Mouse (Mus musculus): ENCODE measurements at regions not wholly inside any gene's neighbourhood (a gene's known extent, or its start where the extent isn't known, plus 50 kb on each side); places are given as distances from the start of the nearest gene placed in this dataset.

- Histone ChIP-seq H3K36me3 (no peaks in the 10 kb centered on the region), H3K9ac (no peak overlapping the region), H3K9me3 (replicated peaks) (no peaks in the 10 kb centered on the region), H3K4me2 (no peak overlapping the region), H3K4me3 (no peak overlapping the region), H3K27me3 (no peaks in the 10 kb centered on the region), H3K27ac (no peak overlapping the region), H3K4me1 (replicated peaks) (peaks cover 10% of the 10 kb centered on the region)
- no peak for ATAC-seq (replicated peaks; ENCODE audit: insufficient number of reproducible peaks, insufficient read depth, low FRiP score, low read depth)
- WGBS = 83% methylated on average over 3 of the region's 3 CpGs
Observed at GRCm38 (mm10) chr8:87270525-87271187, 201.8 kb downstream of the Cbln1 start.

- H3K9ac ChIP-seq = no peak overlapping the region
- no peaks in the 10 kb centered on the region for H3K27me3 ChIP-seq
- H3K4me3 ChIP-seq = no peak overlapping the region
- H3K9me3 ChIP-seq (replicated peaks) = no peaks in the 10 kb centered on the region
- H3K27ac ChIP-seq = no peak overlapping the region
- ATAC-seq (replicated peaks; ENCODE audit: insufficient number of reproducible peaks, insufficient read depth, low FRiP score, low read depth) = no peak
- H3K4me1 ChIP-seq (replicated peaks) = no peaks in the 10 kb centered on the region
- no peak overlapping the region for H3K4me2 ChIP-seq
- H3K36me3 ChIP-seq = no peaks in the 10 kb centered on the region
Observed at GRCm38 (mm10) chr8:87268159-87268558, 204.2 kb downstream of the Cbln1 start.

- ATAC-seq (replicated peaks; ENCODE audit: insufficient number of reproducible peaks, insufficient read depth, low FRiP score, low read depth) = no peak
- Histone ChIP-seq H3K4me2 (no peak overlapping the region), H3K27ac (no peak overlapping the region), H3K9me3 (replicated peaks) (no peaks in the 10 kb centered on the region), H3K27me3 (no peaks in the 10 kb centered on the region), H3K9ac (no peak overlapping the region), H3K4me3 (no peak overlapping the region), H3K36me3 (no peaks in the 10 kb centered on the region), H3K4me1 (replicated peaks) (no peaks in the 10 kb centered on the region)
- WGBS = 67% methylated on average over 2 of the region's 2 CpGs
Observed at GRCm38 (mm10) chr8:87264999-87265398, 207.4 kb downstream of the Cbln1 start.

- no peaks in the 10 kb centered on the region for H3K36me3 ChIP-seq
- ATAC-seq (replicated peaks; ENCODE audit: insufficient number of reproducible peaks, insufficient read depth, low FRiP score, low read depth) = no peak
- 78% methylated on average over 2 of the region's 2 CpGs for WGBS
- no peaks in the 10 kb centered on the region for H3K4me1 ChIP-seq (replicated peaks)
- H3K27me3 ChIP-seq = no peaks in the 10 kb centered on the region
- no peak overlapping the region for H3K27ac ChIP-seq
- H3K4me3 ChIP-seq = no peak overlapping the region
- H3K4me2 ChIP-seq = no peak overlapping the region
- H3K9me3 ChIP-seq (replicated peaks) = no peaks in the 10 kb centered on the region
- no peak overlapping the region for H3K9ac ChIP-seq
Observed at GRCm38 (mm10) chr8:87260305-87260704, 212.1 kb downstream of the Cbln1 start.

- no peaks in the 10 kb centered on the region for H3K36me3 ChIP-seq
- H3K27ac ChIP-seq = no peak overlapping the region
- H3K9me3 ChIP-seq (replicated peaks) = no peaks in the 10 kb centered on the region
- H3K4me3 ChIP-seq = no peak overlapping the region
- H3K4me1 ChIP-seq (replicated peaks) = no peaks in the 10 kb centered on the region
- WGBS = 60% methylated on average over 2 of the region's 2 CpGs
- no peak overlapping the region for H3K9ac ChIP-seq
- no peak for ATAC-seq (replicated peaks; ENCODE audit: insufficient number of reproducible peaks, insufficient read depth, low FRiP score, low read depth)
- H3K27me3 ChIP-seq = no peaks in the 10 kb centered on the region
- no peak overlapping the region for H3K4me2 ChIP-seq
Observed at GRCm38 (mm10) chr8:87242681-87243080, 229.7 kb downstream of the Cbln1 start.

GRCm38 (mm10) chr8:87237181-87237580 lies 235.2 kb downstream of the Cbln1 start:
- Histone ChIP-seq H3K27ac (no peak overlapping the region), H3K36me3 (no peaks in the 10 kb centered on the region), H3K4me2 (no peak overlapping the region), H3K27me3 (peaks cover 6% of the 10 kb centered on the region; the same call in 1 of the 2 replicates), H3K4me1 (replicated peaks) (0 out of 2 replicates have a peak, but pooled peaks cover 4% of the 10 kb centered on the region), H3K9me3 (replicated peaks) (no peaks in the 10 kb centered on the region), H3K4me3 (no peak overlapping the region), H3K9ac (no peak overlapping the region)
- WGBS = 81% methylated on average over 7 of the region's 7 CpGs
- no peak for ATAC-seq (replicated peaks; ENCODE audit: insufficient number of reproducible peaks, insufficient read depth, low FRiP score, low read depth)

- WGBS = 81% methylated on average over 11 of the region's 11 CpGs
- H3K36me3 ChIP-seq = no peaks in the 10 kb centered on the region
- H3K27ac ChIP-seq = no peak overlapping the region
- no peaks in the 10 kb centered on the region for H3K9me3 ChIP-seq (replicated peaks)
- H3K4me1 ChIP-seq (replicated peaks) = 0 out of 2 replicates have a peak, but pooled peaks cover 4% of the 10 kb centered on the region
- no peak overlapping the region for H3K4me3 ChIP-seq
- H3K9ac ChIP-seq = no peak overlapping the region
- H3K4me2 ChIP-seq = no peak overlapping the region
- peaks cover 6% of the 10 kb centered on the region; the same call in 1 of the 2 replicates for H3K27me3 ChIP-seq
- ATAC-seq (replicated peaks; ENCODE audit: insufficient number of reproducible peaks, insufficient read depth, low FRiP score, low read depth) = no peak
Observed at GRCm38 (mm10) chr8:87236438-87236837, 236.0 kb downstream of the Cbln1 start.

GRCm38 (mm10) chr8:87235341-87236075 lies 236.9 kb downstream of the Cbln1 start:
- Histone ChIP-seq H3K27ac (no peak overlapping the region), H3K4me3 (0 out of 2 replicates have a peak overlapping the region, but pooled peaks have one; percentile 2), H3K9ac (no peak overlapping the region), H3K4me1 (replicated peaks) (0 out of 2 replicates have a peak, but pooled peaks cover 4% of the 10 kb centered on the region), H3K36me3 (no peaks in the 10 kb centered on the region), H3K27me3 (peaks cover 6% of the 10 kb centered on the region; the same call in 1 of the 2 replicates), H3K9me3 (replicated peaks) (no peaks in the 10 kb centered on the region), H3K4me2 (peak overlapping the region; percentile 47)
- WGBS = 41% methylated on average over 18 of the region's 18 CpGs
- ATAC-seq (replicated peaks; ENCODE audit: insufficient number of reproducible peaks, insufficient read depth, low FRiP score, low read depth) = no peak

- H3K36me3 ChIP-seq = no peaks in the 10 kb centered on the region
- H3K27ac ChIP-seq = no peak overlapping the region
- WGBS = 76% methylated on average over 5 of the region's 5 CpGs
- H3K4me3 ChIP-seq = no peak overlapping the region
- H3K9me3 ChIP-seq (replicated peaks) = no peaks in the 10 kb centered on the region
- ATAC-seq (replicated peaks; ENCODE audit: insufficient number of reproducible peaks, insufficient read depth, low FRiP score, low read depth) = no peak
- H3K4me1 ChIP-seq (replicated peaks) = 0 out of 2 replicates have a peak, but pooled peaks cover 4% of the 10 kb centered on the region
- H3K9ac ChIP-seq = no peak overlapping the region
- no peak overlapping the region for H3K4me2 ChIP-seq
- peaks cover 6% of the 10 kb centered on the region; the same call in 1 of the 2 replicates for H3K27me3 ChIP-seq
Observed at GRCm38 (mm10) chr8:87234336-87234735, 238.1 kb downstream of the Cbln1 start.

GRCm38 (mm10) chr8:87233805-87234331 lies 238.5 kb downstream of the Cbln1 start:
- Histone ChIP-seq H3K4me2 (no peak overlapping the region), H3K4me1 (replicated peaks) (0 out of 2 replicates have a peak, but pooled peaks cover 4% of the 10 kb centered on the region), H3K27ac (no peak overlapping the region), H3K27me3 (peaks cover 6% of the 10 kb centered on the region; the same call in 1 of the 2 replicates), H3K36me3 (no peaks in the 10 kb centered on the region), H3K4me3 (no peak overlapping the region), H3K9me3 (replicated peaks) (no peaks in the 10 kb centered on the region), H3K9ac (no peak overlapping the region)
- WGBS = 50% methylated on average over 10 of the region's 10 CpGs
- ATAC-seq (replicated peaks; ENCODE audit: insufficient number of reproducible peaks, insufficient read depth, low FRiP score, low read depth) = no peak

GRCm38 (mm10) chr8:87231762-87232161 lies 240.6 kb downstream of the Cbln1 start:
- Histone ChIP-seq H3K9ac (no peak overlapping the region), H3K36me3 (no peaks in the 10 kb centered on the region), H3K4me1 (replicated peaks) (0 out of 2 replicates have a peak, but pooled peaks cover 4% of the 10 kb centered on the region), H3K4me2 (no peak overlapping the region), H3K4me3 (no peak overlapping the region), H3K27me3 (peaks cover 6% of the 10 kb centered on the region; the same call in 1 of the 2 replicates), H3K27ac (no peak overlapping the region), H3K9me3 (replicated peaks) (no peaks in the 10 kb centered on the region)
- 34% methylated on average over 4 of the region's 4 CpGs for WGBS
- ATAC-seq (replicated peaks; ENCODE audit: insufficient number of reproducible peaks, insufficient read depth, low FRiP score, low read depth) = no peak

Data from heart, embryonic 15.5 days (tissue).